Mouse (Mus musculus) forebrain, embryonic 11.5 days (tissue): ENCODE data around the gene Mafg. TPM values are rescaled to one million over a fixed set of nuclear protein-coding genes. Genes with fewer than 3 reads are reported as not detected.
A peak's percentile ranks its signal among the peaks of the same experiment; 100 is the strongest.

Experiments used
- ATAC-seq: fragments of 200-750 bp; cut with Nextera tagmentation; replicated peaks from 2 replicates; pipeline ENCODE4 v1.8.0; 2017; ENCODE audit warnings: moderate TSS enrichment; ENCODE audit not compliant: low FRiP score
- DNase-seq: peaks from one replicate; pipeline ENCODE4 v3.0.0-alpha.2; 2017; ENCODE audit warnings: low spot score
- H3K27ac ChIP-seq: fragments of 300-500 bp; sonication (generic); 2 replicates; pipeline ENCODE4 v1.5.1; 2014; ENCODE audit warnings: low read depth, low read length
- H3K27me3 ChIP-seq: fragments of 300-500 bp; sonication (generic); 2 replicates; pipeline ENCODE4 v1.6.1; 2014; ENCODE audit warnings: mild to moderate bottlenecking, low read length, mixed read lengths; ENCODE audit not compliant: control insufficient read depth, insufficient read depth
- H3K36me3 ChIP-seq: fragments of 300-500 bp; sonication (generic); 2 replicates; pipeline ENCODE4 v1.6.1; 2014; ENCODE audit warnings: mild to moderate bottlenecking, low read length, moderate library complexity, mixed read lengths; ENCODE audit not compliant: control insufficient read depth, insufficient read depth
- H3K4me1 ChIP-seq: fragments of 300-500 bp; sonication (generic); replicated peaks from 2 replicates; pipeline ENCODE4 v1.6.1; 2014; ENCODE audit warnings: low read length, mixed read lengths; ENCODE audit not compliant: control insufficient read depth, insufficient read depth
- H3K4me2 ChIP-seq: fragments of 300-500 bp; sonication (generic); 2 replicates; pipeline ENCODE4 v1.6.1; 2014; ENCODE audit warnings: low read depth, mild to moderate bottlenecking, low read length, moderate library complexity, mixed read lengths; ENCODE audit not compliant: severe bottlenecking
- H3K4me3 ChIP-seq: fragments of 300-500 bp; sonication (generic); 2 replicates; pipeline ENCODE4 v1.5.1; 2014; ENCODE audit warnings: low read depth, low read length
- H3K9ac ChIP-seq: fragments of 300-500 bp; sonication (generic); 2 replicates; pipeline ENCODE4 v1.6.1; 2014; ENCODE audit warnings: low read length
- H3K9me3 ChIP-seq: fragments of 300-500 bp; sonication (generic); 2 replicates; pipeline ENCODE4 v1.6.1; 2016; ENCODE audit warnings: low read length, mixed read lengths; ENCODE audit not compliant: control insufficient read depth
- whole genome bisulfite sequencing: fragments of 180-500 bp; shearing (Covaris S2); extraction: QIAGEN DNeasy Blood & Tissue Kit; methylation state at CpG from one replicate; pipeline ENCODE4 v1.1.7; 2014; 5-methylcytosine and 5-hydroxymethylcytosine counted together
- polyA plus RNA-seq: library from polyadenylated mRNA; unstranded; fragments of >200 nt; fragmentation: Nextera tagmentation; extraction: Ambion mirVana; gene quantifications from 2 replicates; pipeline ENCODE4 v1.2.1, GENCODE M21; 2014

The Mafg gene
- polyA plus RNA-seq, 1 experiment from 2014 or later = 25.5 TPM

- H3K27ac ChIP-seq = no peak overlapping the region
- no peaks in the 10 kb centered on the region for H3K9me3 ChIP-seq
- DNase-seq = peak; percentile 30
- peaks cover 24% of the 10 kb centered on the region for H3K27me3 ChIP-seq
- H3K9ac ChIP-seq = no peak overlapping the region
- no peaks in the 10 kb centered on the region for H3K4me1 ChIP-seq
- no peaks in the 10 kb centered on the region for H3K36me3 ChIP-seq
- WGBS = 73% methylated on average over 3 of the region's 3 CpGs
- no peak for ATAC-seq
- H3K4me3 ChIP-seq = no peak overlapping the region
- no peak overlapping the region for H3K4me2 ChIP-seq
These were observed 21.3 kb upstream of the Mafg start for GRCm38 (mm10) chr11:120654741-120655140.

- H3K36me3 ChIP-seq = no peaks in the 10 kb centered on the region
- H3K27ac ChIP-seq = no peak overlapping the region
- ATAC-seq (no peak), DNase-seq (peak; percentile 44)
- no peak overlapping the region for H3K4me2 ChIP-seq
- peaks cover 3% of the 10 kb centered on the region; the same call in 1 of the 2 replicates for H3K4me1 ChIP-seq
- H3K27me3 ChIP-seq = no peaks in the 10 kb centered on the region; the same call in 1 of the 2 replicates
- no peaks in the 10 kb centered on the region for H3K9me3 ChIP-seq
- 63% methylated on average over 3 of the region's 3 CpGs for WGBS
- H3K4me3 ChIP-seq = no peak overlapping the region
- H3K9ac ChIP-seq = no peak overlapping the region
These were observed 18.5 kb upstream of the Mafg start for GRCm38 (mm10) chr11:120651872-120652271.

- Histone ChIP-seq H3K9ac (peak within 1 kb of the TSS; percentile 35), H3K4me3 (no peak within 1 kb of the TSS)
- 8% methylated on average over 13 of the region's 13 CpGs for WGBS
These were observed 14.6 kb upstream of the Mafg start, which contains the start of gene Myadml2 for GRCm38 (mm10) chr11:120648001-120648476. Gene Myadml2, minus strand, starts transcription at chr11:120648158.

GRCm38 (mm10) chr11:120647047-120647830 lies 13.8 kb upstream of the Mafg start:
- no peaks in the 10 kb centered on the region for H3K36me3 ChIP-seq
- H3K9me3 ChIP-seq = no peaks in the 10 kb centered on the region
- 79% methylated on average over 35 of the region's 35 CpGs for WGBS
- ATAC-seq (no peak), DNase-seq (no peak)
- no peak overlapping the region for H3K27ac ChIP-seq
- peaks cover 13% of the 10 kb centered on the region; the same call in 1 of the 2 replicates for H3K4me1 ChIP-seq
- no peak overlapping the region for H3K4me2 ChIP-seq
- no peaks in the 10 kb centered on the region for H3K27me3 ChIP-seq
- H3K4me3 ChIP-seq = no peak overlapping the region
- no peak overlapping the region for H3K9ac ChIP-seq

More at GRCm38 (mm10) chr11:120648001-120648476, 14.6 kb upstream of the Mafg start, which contains the start of gene Myadml2:
- no peak for ATAC-seq
- Histone ChIP-seq H3K9me3 (no peaks in the 10 kb centered on the region), H3K4me2 (peak within 1 kb of the TSS; percentile 22; the same call in 1 of the 2 replicates), H3K27ac (no peak within 1 kb of the TSS), H3K36me3 (no peaks in the 10 kb centered on the region), H3K4me1 (peaks cover 7% of the 10 kb centered on the region; the same call in 1 of the 2 replicates), H3K27me3 (no peaks in the 10 kb centered on the region)
- no peak for DNase-seq

GRCm38 (mm10) chr11:120643601-120643987 lies 10.2 kb upstream of the Mafg start, which contains the start of gene Pycr1:
Gene Pycr1, minus strand, starts transcription at chr11:120643769.
- no peak within 1 kb of the TSS for H3K27ac ChIP-seq
- H3K9ac ChIP-seq = peak within 1 kb of the TSS; percentile 79
- H3K36me3 ChIP-seq = no peaks in the 10 kb centered on the region
- H3K4me3 ChIP-seq = peak within 1 kb of the TSS; percentile 43
- WGBS = 0% methylated on average over 15 of the region's 15 CpGs
- no peaks in the 10 kb centered on the region for H3K27me3 ChIP-seq
- H3K4me1 ChIP-seq = peaks cover 13% of the 10 kb centered on the region; the same call in 1 of the 2 replicates
- peak within 1 kb of the TSS; percentile 78 for H3K4me2 ChIP-seq
- DNase-seq (peak; percentile 96), ATAC-seq (peak; percentile 100)
- no peaks in the 10 kb centered on the region for H3K9me3 ChIP-seq

- H3K9ac ChIP-seq = peak overlapping the region; percentile 79
- no peak overlapping the region for H3K27ac ChIP-seq
- no peaks in the 10 kb centered on the region for H3K36me3 ChIP-seq
- peak overlapping the region; percentile 78 for H3K4me2 ChIP-seq
- H3K4me1 ChIP-seq = peaks cover 13% of the 10 kb centered on the region; the same call in 1 of the 2 replicates
- no peaks in the 10 kb centered on the region for H3K27me3 ChIP-seq
- WGBS = 4% methylated on average over 18 of the region's 18 CpGs
- H3K4me3 ChIP-seq = peak overlapping the region; percentile 43
- DNase-seq (no peak), ATAC-seq (peak; percentile 52)
- no peaks in the 10 kb centered on the region for H3K9me3 ChIP-seq
These were observed 9.7 kb upstream of the Mafg start for GRCm38 (mm10) chr11:120642939-120643600.

- H3K4me3 ChIP-seq = no peak overlapping the region
- ATAC-seq (no peak), DNase-seq (no peak)
- no peaks in the 10 kb centered on the region for H3K9me3 ChIP-seq
- H3K27ac ChIP-seq = no peak overlapping the region
- 88% methylated on average over 8 of the region's 8 CpGs for WGBS
- no peaks in the 10 kb centered on the region for H3K36me3 ChIP-seq
- no peaks in the 10 kb centered on the region for H3K27me3 ChIP-seq
- H3K4me2 ChIP-seq = no peak overlapping the region
- H3K4me1 ChIP-seq = peaks cover 10% of the 10 kb centered on the region; the same call in 1 of the 2 replicates
- H3K9ac ChIP-seq = peak overlapping the region; percentile 17
These were observed 8.5 kb upstream of the Mafg start for GRCm38 (mm10) chr11:120641869-120642268.

- Histone ChIP-seq H3K27me3 (no peaks in the 10 kb centered on the region), H3K36me3 (no peaks in the 10 kb centered on the region), H3K27ac (no peak overlapping the region), H3K4me2 (no peak overlapping the region), H3K9ac (no peak overlapping the region), H3K9me3 (no peaks in the 10 kb centered on the region), H3K4me1 (peaks cover 10% of the 10 kb centered on the region; the same call in 1 of the 2 replicates), H3K4me3 (no peak overlapping the region)
- ATAC-seq = no peak
- 71% methylated on average over 9 of the region's 9 CpGs for WGBS
- no peak for DNase-seq
These were observed 7.9 kb upstream of the Mafg start for GRCm38 (mm10) chr11:120641255-120641654.
